Mouse (Mus musculus) liver, adult 2 months (tissue): ENCODE measurements around the gene Zfp366.

Source experiments
- CTCF ChIP-seq: fragments of 200-500 bp; IDR thresholded peaks from 2 replicates; pipeline ENCODE4 v1.5.1; 2011; ENCODE audit warnings: low read depth, low read length, control low read depth
- POLR2A ChIP-seq: fragments of 200-500 bp; IDR thresholded peaks from 2 replicates; pipeline ENCODE4 v1.6.1; 2011; ENCODE audit warnings: low read length, control low read depth; ENCODE audit not compliant: insufficient read depth; ENCODE audit errors: extremely low read depth

DNA sequence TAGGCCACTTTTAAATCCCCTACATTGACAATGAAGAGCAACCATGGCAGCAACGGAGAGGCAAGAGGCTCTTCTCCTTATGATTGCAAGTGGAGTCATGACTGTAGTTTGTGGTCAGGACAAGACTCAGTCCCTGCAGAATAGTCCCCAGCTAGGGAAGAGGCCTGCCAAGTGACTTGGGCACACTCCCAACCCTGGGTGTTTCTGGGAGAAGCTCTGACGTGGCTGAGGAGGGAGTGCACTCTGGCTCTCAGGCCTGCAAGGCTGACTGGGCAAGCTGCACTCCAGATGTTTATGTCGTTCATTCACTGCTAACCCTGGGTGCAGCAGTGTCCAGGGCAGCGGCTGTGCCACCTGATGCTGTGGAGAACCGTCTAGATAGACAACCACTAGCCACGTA lies 15.2 kb upstream of the Zfp366 start:
- TF ChIP-seq POLR2A (no peak), CTCF (no peak)
